In the genomic region with DNA sequence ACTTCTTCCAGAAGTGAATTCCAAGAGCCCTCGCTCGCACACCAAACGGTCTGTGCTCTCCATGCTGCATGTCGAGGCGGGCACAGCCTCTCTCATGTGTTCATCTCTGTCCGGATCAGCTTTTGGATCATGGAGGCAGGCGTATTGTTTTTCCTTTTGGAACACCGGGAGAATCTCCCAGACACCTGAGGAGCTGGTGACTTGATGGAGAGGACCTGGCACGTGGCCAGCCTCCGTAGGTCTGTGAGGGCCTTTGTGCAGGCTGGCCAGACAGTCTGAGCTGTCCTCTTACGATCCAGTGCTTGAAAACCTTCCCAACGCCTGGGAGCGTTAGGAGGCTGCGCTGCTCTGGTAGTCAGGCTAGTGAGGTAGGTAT, we compare ENCODE assay signal across 8 mouse cellular contexts. TPM values are rescaled to one million over a fixed set of nuclear protein-coding genes. Genes with fewer than 3 reads are reported as not detected.
DNase-seq lines count a peak whose midpoint lies in the region; ATAC-seq and TF ChIP-seq lines count a peak whose summit lies in the region.

No protein-coding gene starts in this region.

- H3K36me3 ChIP-seq in thymus, adult 2 months (ENCODE audit: control insufficient read depth, insufficient read depth, low read length), result no peaks in the 10 kb centered on the region
- H3K36me3 ChIP-seq in intestine, embryonic 16.5 days (ENCODE audit: control insufficient read depth, insufficient read depth, low read length), result no peaks in the 10 kb centered on the region

- under 1% methylated on average over 14 of the region's 14 CpGs for WGBS in thymus, adult 2 months
- WGBS in intestine, embryonic 16.5 days, result 0% methylated on average over 14 of the region's 14 CpGs

- DNase-seq in gastrocnemius, postnatal 25 days, result peak; percentile 41
- DNase-seq in gastrocnemius, postnatal 10 days, result no peak
- no peak for DNase-seq in thymus, adult 2 months
- no peak for DNase-seq in thymus, postnatal 25 days
- no peak for DNase-seq in layer of hippocampus, adult 8-10 months (ENCODE audit: low spot score in 2 of 2)
- DNase-seq in adrenal gland, adult 8-10 months, result no peak

- ATAC-seq in intestine, embryonic 16.5 days, result peak; percentile 7; the same call in 1 of the 2 replicates
- peak; percentile 23; the same call in 1 of the 2 replicates for ATAC-seq in monocyte, adult 5-6 weeks (replicated peaks; ENCODE audit: insufficient number of reproducible peaks, low FRiP score, low TSS enrichment, poor library complexity, severe bottlenecking)

- no peaks in the 10 kb centered on the region for H3K9me3 ChIP-seq in intestine, embryonic 16.5 days (ENCODE audit: control insufficient read depth, low read length)

- H3K27ac ChIP-seq in thymus, adult 2 months (ENCODE audit: control insufficient read depth, insufficient read depth, low read length), result no peak overlapping the region
- H3K27ac ChIP-seq in intestine, embryonic 16.5 days (ENCODE audit: low read length), result peak overlapping the region; percentile 80

- TF ChIP-seq POLR2A in thymus, adult 2 months (IDR thresholded peaks at IDR 0.05; ENCODE audit: control insufficient read depth, extremely low read depth, insufficient read depth, low read length, poor library complexity), result no peak

- peaks cover 17% of the 10 kb centered on the region for H3K4me1 ChIP-seq in thymus, adult 2 months (replicated peaks; ENCODE audit: control insufficient read depth, insufficient read depth, low read length)
- peaks cover 27% of the 10 kb centered on the region for H3K4me1 ChIP-seq in intestine, embryonic 16.5 days (ENCODE audit: control insufficient read depth, insufficient read depth, low read length)

- H3K9ac ChIP-seq in intestine, embryonic 16.5 days (ENCODE audit: low read depth, low read length), result peak overlapping the region; percentile 87

- TF ChIP-seq CTCF in thymus, adult 2 months (IDR thresholded peaks at IDR 0.05; ENCODE audit: borderline replicate concordance, control insufficient read depth, extremely low read depth, insufficient read depth, low read length, poor library complexity), result no peak

- peak overlapping the region; percentile 95 for H3K4me2 ChIP-seq in intestine, embryonic 16.5 days (ENCODE audit: low read depth, low read length)

- peak overlapping the region; percentile 57 for H3K4me3 ChIP-seq in thymus, adult 2 months (ENCODE audit: control insufficient read depth, insufficient read depth, low read length)
- H3K4me3 ChIP-seq in intestine, embryonic 16.5 days (ENCODE audit: low read length), result peak overlapping the region; percentile 88

- H3K27me3 ChIP-seq in thymus, adult 2 months (ENCODE audit: control insufficient read depth, insufficient read depth, low read length), result no peaks in the 10 kb centered on the region
- peaks cover 10% of the 10 kb centered on the region; the same call in 1 of the 2 replicates for H3K27me3 ChIP-seq in intestine, embryonic 16.5 days (replicated peaks; ENCODE audit: control insufficient read depth, insufficient read depth, low read length)

RNA-seq across cellular contexts. Expression of a gene that starts 5.9 kb away (rescaled TPM):
- total RNA-seq in gastrocnemius, postnatal 25 days (2021), result 10 to 100 TPM in 1 of 2 experiments, 1 to 10 TPM in 1; 2.6 to 10.0 TPM
- total RNA-seq in gastrocnemius, postnatal 10 days (2021), result 10 to 100 TPM in 1 of 2 experiments, 1 to 10 TPM in 1; 9.9 to 11.5 TPM
- 126 and 151 TPM in 2 replicates for polyA plus RNA-seq in thymus, adult 2 months (2012; rRNA removed)
- polyA plus RNA-seq in intestine, embryonic 16.5 days (2015; fragmentation: Nextera tagmentation; extraction: Ambion mirVana), result 255 and 287 TPM in 2 replicates
- 28.5 to 36.6 TPM (median 33.8 TPM) in 3 replicates for total RNA-seq in monocyte, adult 5-6 weeks (2017)
- 10 to 100 TPM; 37.8 to 57.7 (median 47.1) TPM for total RNA-seq in layer of hippocampus, adult 8-10 months (2022)
- 100 to 1,000 TPM; 184 to 251 (median 197) TPM for total RNA-seq in adrenal gland, adult 8-10 months (2022)

RNA-seq across cellular contexts. Expression of a gene that starts 7.3 kb away (rescaled TPM):
- not detected for total RNA-seq in gastrocnemius, postnatal 25 days (2021)
- not detected for total RNA-seq in gastrocnemius, postnatal 10 days (2021)
- 0.10 and 0.13 TPM in 2 replicates for polyA plus RNA-seq in thymus, adult 2 months (2012; rRNA removed)
- polyA plus RNA-seq in intestine, embryonic 16.5 days (2015; fragmentation: Nextera tagmentation; extraction: Ambion mirVana), result 0.23 TPM in 1 of 2 replicates, not detected in the other
- total RNA-seq in monocyte, adult 5-6 weeks (2017), result not detected in 3 replicates
- total RNA-seq in layer of hippocampus, adult 8-10 months (2022), result not detected
- total RNA-seq in adrenal gland, adult 8-10 months (2022), result not detected

RNA-seq across cellular contexts. Expression of a gene that starts 11.0 kb away (rescaled TPM):
- 1 to 10 TPM; 5.1 to 6.1 TPM for total RNA-seq in gastrocnemius, postnatal 25 days (2021)
- total RNA-seq in gastrocnemius, postnatal 10 days (2021), result 10 to 100 TPM; 11.0 to 13.8 TPM
- 45.5 and 48.9 TPM in 2 replicates for polyA plus RNA-seq in thymus, adult 2 months (2012; rRNA removed)
- 28.8 and 29.5 TPM in 2 replicates for polyA plus RNA-seq in intestine, embryonic 16.5 days (2015; fragmentation: Nextera tagmentation; extraction: Ambion mirVana)
- 35.2 to 48.5 TPM (median 39.7 TPM) in 3 replicates for total RNA-seq in monocyte, adult 5-6 weeks (2017)
- total RNA-seq in layer of hippocampus, adult 8-10 months (2022), result 10 to 100 TPM; 28.5 to 33.3 (median 30.7) TPM
- total RNA-seq in adrenal gland, adult 8-10 months (2022), result 10 to 100 TPM; 16.9 to 28.8 (median 22.5) TPM

RNA-seq across cellular contexts. Expression of a gene that starts 23.7 kb away (rescaled TPM):
- not detected for total RNA-seq in gastrocnemius, postnatal 25 days (2021)
- total RNA-seq in gastrocnemius, postnatal 10 days (2021), result not detected
- 0.35 TPM in 1 of 2 replicates, not detected in the other for polyA plus RNA-seq in thymus, adult 2 months (2012; rRNA removed)
- not detected in 2 replicates for polyA plus RNA-seq in intestine, embryonic 16.5 days (2015; fragmentation: Nextera tagmentation; extraction: Ambion mirVana)
- 2.2 TPM in 1 of 3 replicates, not detected in the others for total RNA-seq in monocyte, adult 5-6 weeks (2017)
- not detected for total RNA-seq in layer of hippocampus, adult 8-10 months (2022)
- total RNA-seq in adrenal gland, adult 8-10 months (2022), result not detected

RNA-seq across cellular contexts. Expression of a gene that starts 23.8 kb away (rescaled TPM):
- 10 to 100 TPM; 23.0 to 24.7 TPM for total RNA-seq in gastrocnemius, postnatal 25 days (2021)
- total RNA-seq in gastrocnemius, postnatal 10 days (2021), result 10 to 100 TPM; 36.7 to 40.4 TPM
- 214 and 215 TPM in 2 replicates for polyA plus RNA-seq in thymus, adult 2 months (2012; rRNA removed)
- 65.4 and 67.4 TPM in 2 replicates for polyA plus RNA-seq in intestine, embryonic 16.5 days (2015; fragmentation: Nextera tagmentation; extraction: Ambion mirVana)
- total RNA-seq in monocyte, adult 5-6 weeks (2017), result 24.9 to 38.2 TPM (median 37.0 TPM) in 3 replicates
- 100 to 1,000 TPM in 3 of 4 experiments, 10 to 100 TPM in 1; 97.2 to 106 (median 103) TPM for total RNA-seq in layer of hippocampus, adult 8-10 months (2022)
- total RNA-seq in adrenal gland, adult 8-10 months (2022), result 10 to 100 TPM; 66.1 to 78.0 (median 76.2) TPM
